Mouse (Mus musculus) effector memory CD4-positive, alpha-beta T cell, adult 7 months (primary cell): ENCODE results near the gene Btbd35f10. TPM values are rescaled to one million over a fixed set of nuclear protein-coding genes. Genes with fewer than 3 reads are reported as not detected.

ENCODE experiments used
- polyA plus RNA-seq: library from polyadenylated mRNA; unstranded; fragments of 100-300 nt; shearing (Covaris generic); gene quantifications from one replicate; pipeline ENCODE4 v1.2.1, GENCODE M21; 2017

The Btbd35f10 gene
- polyA plus RNA-seq: not detected

GRCm38 (mm10) chrX:3752785-3753184 lies at the start of gene Btbd35f10:
Btbd35f10 (minus strand) TSS chrX:3752885.

Other genes with a start within 250 kb of the Btbd35f10 start
- gene Btbd35f18, start 52.7 kb downstream of the Btbd35f10 start, polyA plus RNA-seq: not detected
- gene Btbd35f16, start 204.1 kb upstream of the Btbd35f10 start, polyA plus RNA-seq: not detected